ENCODE assay signal across 14 mouse cellular contexts in the genomic region with DNA sequence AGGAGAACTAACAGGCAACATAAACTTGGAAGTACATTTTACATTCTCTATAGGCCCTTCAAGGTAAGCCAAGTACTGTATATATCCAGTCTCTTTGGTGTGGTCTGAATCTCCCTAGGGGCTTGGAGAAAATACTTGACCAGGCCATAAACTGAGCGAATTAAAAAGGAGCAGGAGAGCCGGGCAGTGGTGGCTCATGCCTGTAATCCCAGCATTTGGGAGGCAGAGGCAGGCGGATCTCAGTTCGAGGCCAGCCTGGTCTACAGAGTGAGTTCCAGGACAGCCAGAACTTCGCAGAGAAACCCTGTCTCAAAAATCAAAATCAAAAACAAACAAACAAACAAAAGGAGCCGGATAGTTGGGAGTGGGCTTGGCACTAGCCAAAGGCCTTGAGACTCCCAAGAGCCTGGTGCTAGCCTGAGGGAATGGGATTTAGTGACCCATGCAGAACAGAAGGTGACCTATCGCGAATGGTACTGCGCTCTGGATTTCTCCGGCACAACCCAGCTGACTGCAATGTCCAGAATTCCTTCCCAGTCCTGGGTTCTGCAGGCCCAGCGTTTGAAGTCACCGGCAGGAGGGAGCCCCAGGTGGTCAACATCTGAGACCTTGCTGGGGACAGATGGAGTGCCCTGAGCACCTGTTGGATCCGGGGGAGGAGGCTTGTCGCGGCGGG. TPM values are rescaled to one million over a fixed set of nuclear protein-coding genes. Genes with fewer than 3 reads are reported as not detected.
DNase-seq lines count a peak whose midpoint lies in the region; ATAC-seq and TF ChIP-seq lines count a peak whose summit lies in the region.
"Had no signal": no experiment of that assay in that cellular context is flagged by ENCODE, and none has a peak within 500 bp of the region (broad histone marks: within the 10 kb centered on the region; RNA-seq: fewer than 3 reads in every experiment).

No protein-coding gene starts in this region.

- no peak overlapping the region for H3K9ac ChIP-seq in kidney, embryonic 14.5 days (ENCODE audit: low read depth, low read length)
- H3K9ac ChIP-seq in midbrain, embryonic 12.5 days (replicated peaks): no peak overlapping the region
- H3K9ac ChIP-seq in midbrain, postnatal 0 days (replicated peaks; ENCODE audit: low read length, poor library complexity, severe bottlenecking): no peak overlapping the region
- H3K9ac ChIP-seq in stomach, postnatal 0 days (ENCODE audit: low read length): no peak overlapping the region
- H3K9ac ChIP-seq: forebrain, postnatal 0 days; liver, embryonic 14.5 days had no signal

- H3K27me3 ChIP-seq in heart, embryonic 10.5 days (ENCODE audit: insufficient read depth, poor library complexity, severe bottlenecking): peaks cover 15% of the 10 kb centered on the region; the same call in 1 of the 2 replicates
- H3K27me3 ChIP-seq in kidney, adult 2 months (replicated peaks; ENCODE audit: control insufficient read depth, insufficient read depth, low read length): no peaks in the 10 kb centered on the region
- H3K27me3 ChIP-seq in kidney, embryonic 14.5 days (ENCODE audit: control insufficient read depth, insufficient read depth, low read length): no peaks in the 10 kb centered on the region
- H3K27me3 ChIP-seq in midbrain, embryonic 12.5 days: no peaks in the 10 kb centered on the region; the same call in 1 of the 2 replicates
- H3K27me3 ChIP-seq in midbrain, postnatal 0 days (ENCODE audit: insufficient read depth, low read length): 0 out of 2 replicates have a peak, but pooled peaks cover 3% of the 10 kb centered on the region
- no peaks in the 10 kb centered on the region for H3K27me3 ChIP-seq in stomach, postnatal 0 days (ENCODE audit: control insufficient read depth, insufficient read depth, low read length)

- no peaks in the 10 kb centered on the region for H3K9me3 ChIP-seq in heart, embryonic 10.5 days
- no peaks in the 10 kb centered on the region for H3K9me3 ChIP-seq in kidney, embryonic 14.5 days (ENCODE audit: control insufficient read depth, low read length)
- no peaks in the 10 kb centered on the region for H3K9me3 ChIP-seq in midbrain, embryonic 12.5 days
- H3K9me3 ChIP-seq in midbrain, postnatal 0 days (ENCODE audit: low read length): no peaks in the 10 kb centered on the region
- no peaks in the 10 kb centered on the region for H3K9me3 ChIP-seq in stomach, postnatal 0 days (ENCODE audit: control insufficient read depth, low read length)
- H3K9me3 ChIP-seq: G1E had no signal

- H3K36me3 ChIP-seq in heart, embryonic 10.5 days: no peaks in the 10 kb centered on the region
- H3K36me3 ChIP-seq in kidney, adult 2 months (ENCODE audit: control insufficient read depth, insufficient read depth, low read length): no peaks in the 10 kb centered on the region
- H3K36me3 ChIP-seq in kidney, embryonic 14.5 days (ENCODE audit: control insufficient read depth, insufficient read depth, low read length): no peaks in the 10 kb centered on the region
- no peaks in the 10 kb centered on the region for H3K36me3 ChIP-seq in midbrain, embryonic 12.5 days
- no peaks in the 10 kb centered on the region for H3K36me3 ChIP-seq in midbrain, postnatal 0 days (ENCODE audit: insufficient read depth, low read length)
- no peaks in the 10 kb centered on the region for H3K36me3 ChIP-seq in stomach, postnatal 0 days (ENCODE audit: control insufficient read depth, insufficient read depth, low read length)
- H3K36me3 ChIP-seq: G1E had no signal

- DNase-seq in heart, embryonic 10.5 days (ENCODE audit: low spot score): no peak
- no peak for DNase-seq in heart, postnatal 36 days
- peak; percentile 35 for DNase-seq in kidney, adult 2 months
- DNase-seq in midbrain, postnatal 0 days (ENCODE audit: low spot score): no peak
- no peak for DNase-seq in stomach, postnatal 0 days (ENCODE audit: low spot score)
- DNase-seq in frontal cortex, postnatal 25 days (ENCODE audit: low spot score in 2 of 2): no peak
- DNase-seq: cerebellum, adult 11-12 months; forebrain, postnatal 0 days; layer of hippocampus, adult 9-11 months had no signal

- H3K4me2 ChIP-seq in kidney, embryonic 14.5 days (replicated peaks; ENCODE audit: low read depth, low read length): no peak overlapping the region
- peak overlapping the region; percentile 12; the same call in 1 of the 2 replicates for H3K4me2 ChIP-seq in midbrain, embryonic 12.5 days (replicated peaks)
- H3K4me2 ChIP-seq in midbrain, postnatal 0 days (ENCODE audit: low read depth, low read length, poor library complexity, severe bottlenecking): no peak overlapping the region
- no peak overlapping the region for H3K4me2 ChIP-seq in stomach, postnatal 0 days (replicated peaks; ENCODE audit: low read depth)

- intact Hi-C loops in heart, postnatal 36 days (cut with DNase I): no loop called here

- no peak overlapping the region; the same call in 1 of the 2 replicates for H3K27ac ChIP-seq in heart, embryonic 10.5 days
- no peak overlapping the region for H3K27ac ChIP-seq in kidney, adult 2 months (ENCODE audit: insufficient read depth, low read depth, low read length)
- H3K27ac ChIP-seq in kidney, embryonic 14.5 days (ENCODE audit: low read depth, low read length): no peak overlapping the region
- no peak overlapping the region for H3K27ac ChIP-seq in midbrain, embryonic 12.5 days (replicated peaks)
- no peak overlapping the region for H3K27ac ChIP-seq in midbrain, postnatal 0 days (ENCODE audit: low read depth, low read length)
- no peak overlapping the region for H3K27ac ChIP-seq in stomach, postnatal 0 days (replicated peaks)

- no peak for TF ChIP-seq EP300 in stomach, postnatal 0 days (optimal IDR thresholded peaks at IDR 0.05)

- no peak for TF ChIP-seq CTCF in kidney, adult 2 months (conservative IDR thresholded peaks at IDR 0.05; ENCODE audit: insufficient read depth, insufficient read length, low read depth, low read length)
- TF ChIP-seq CTCF in midbrain, postnatal 0 days (IDR thresholded peaks at IDR 0.05): no peak
- TF ChIP-seq CTCF in stomach, postnatal 0 days (IDR thresholded peaks at IDR 0.05; ENCODE audit: low read depth): no peak

- no peak for ATAC-seq in kidney, embryonic 14.5 days (ENCODE audit: low FRiP score, low TSS enrichment)
- ATAC-seq in midbrain, embryonic 12.5 days (ENCODE audit: low FRiP score, low read depth): no peak
- ATAC-seq in midbrain, postnatal 0 days (ENCODE audit: low FRiP score): no peak
- 0 out of 2 replicates have a peak, but pooled peaks have one; percentile 15 for ATAC-seq in stomach, postnatal 0 days (ENCODE audit: low FRiP score, low TSS enrichment)
- ATAC-seq: forebrain, postnatal 0 days had no signal

- H3K4me3 ChIP-seq in heart, embryonic 10.5 days: peak overlapping the region; percentile 18; the same call in 1 of the 2 replicates
- no peak overlapping the region for H3K4me3 ChIP-seq in kidney, adult 2 months (ENCODE audit: insufficient read depth, low read depth, low read length)
- H3K4me3 ChIP-seq in kidney, embryonic 14.5 days (ENCODE audit: low read length): no peak overlapping the region
- H3K4me3 ChIP-seq in midbrain, embryonic 12.5 days: no peak overlapping the region
- H3K4me3 ChIP-seq in midbrain, postnatal 0 days (ENCODE audit: low read depth, low read length): no peak overlapping the region
- H3K4me3 ChIP-seq in stomach, postnatal 0 days (ENCODE audit: low read depth, low read length): no peak overlapping the region
- H3K4me3 ChIP-seq: myocyte had no signal

- H3K4me1 ChIP-seq in heart, embryonic 10.5 days: peaks cover 18% of the 10 kb centered on the region; the same call in 1 of the 2 replicates
- H3K4me1 ChIP-seq in kidney, adult 2 months (ENCODE audit: control insufficient read depth, insufficient read depth, low read length): 0 out of 2 replicates have a peak, but pooled peaks cover 3% of the 10 kb centered on the region
- H3K4me1 ChIP-seq in kidney, embryonic 14.5 days (ENCODE audit: control insufficient read depth, insufficient read depth, low read length): no peaks in the 10 kb centered on the region
- H3K4me1 ChIP-seq in midbrain, embryonic 12.5 days: peaks cover 20% of the 10 kb centered on the region
- no peaks in the 10 kb centered on the region for H3K4me1 ChIP-seq in midbrain, postnatal 0 days (ENCODE audit: insufficient read depth, low read length)
- no peaks in the 10 kb centered on the region for H3K4me1 ChIP-seq in stomach, postnatal 0 days (replicated peaks; ENCODE audit: control insufficient read depth, insufficient read depth)

- WGBS in heart, embryonic 10.5 days: 48% methylated on average over 16 of the region's 16 CpGs
- WGBS in kidney, adult 2 months: 42% methylated on average over 16 of the region's 16 CpGs
- 50% methylated on average over 16 of the region's 16 CpGs for WGBS in kidney, embryonic 14.5 days
- 40% methylated on average over 16 of the region's 16 CpGs for WGBS in midbrain, embryonic 12.5 days
- 46% methylated on average over 16 of the region's 16 CpGs for WGBS in midbrain, postnatal 0 days
- WGBS in stomach, postnatal 0 days: 53% methylated on average over 16 of the region's 16 CpGs

- TF ChIP-seq POLR2A in kidney, adult 2 months (IDR thresholded peaks at IDR 0.05; ENCODE audit: low read depth, low read length): no peak

RNA-seq across cellular contexts. Expression of a gene that starts 10.6 kb away (rescaled TPM):
- 6.6 and 8.1 TPM in 2 replicates for polyA plus RNA-seq in heart, embryonic 10.5 days (2016; fragmentation: Nextera tagmentation; extraction: Ambion mirVana)
- total RNA-seq in heart, postnatal 36 days (2021): under 1 TPM; 0.30 to 0.42 TPM
- 9.6 and 10.8 TPM in 2 replicates for polyA plus RNA-seq in kidney, adult 2 months (2012; rRNA removed)
- 5.3 and 8.1 TPM in 2 replicates for polyA plus RNA-seq in kidney, embryonic 14.5 days (2014; fragmentation: Nextera tagmentation; extraction: Ambion mirVana)
- polyA plus RNA-seq in midbrain, embryonic 12.5 days (2016; fragmentation: Nextera tagmentation; extraction: Ambion mirVana): 2.3 and 2.4 TPM in 2 replicates
- total RNA-seq in midbrain, postnatal 0 days (2014; rRNA removed): 14.5 and 14.9 TPM in 2 replicates
- 15.0 and 15.7 TPM in 2 replicates for polyA plus RNA-seq in midbrain, postnatal 0 days (2015; fragmentation: Nextera tagmentation; extraction: Ambion mirVana)
- 9.3 and 10.9 TPM in 2 replicates for polyA plus RNA-seq in stomach, postnatal 0 days (2015; fragmentation: Nextera tagmentation; extraction: Ambion mirVana)
- polyA plus RNA-seq: G1E, myocyte had no signal

RNA-seq across cellular contexts. Expression of a gene that starts 46.0 kb away (rescaled TPM):
- polyA plus RNA-seq in heart, embryonic 10.5 days (2016; fragmentation: Nextera tagmentation; extraction: Ambion mirVana): 345 and 518 TPM in 2 replicates
- total RNA-seq in heart, postnatal 36 days (2021): 100 to 1,000 TPM; 109 to 127 TPM
- 7.2 and 10.4 TPM in 2 replicates for polyA plus RNA-seq in kidney, adult 2 months (2012; rRNA removed)
- 491 and 510 TPM in 2 replicates for polyA plus RNA-seq in kidney, embryonic 14.5 days (2014; fragmentation: Nextera tagmentation; extraction: Ambion mirVana)
- 345 and 383 TPM in 2 replicates for polyA plus RNA-seq in midbrain, embryonic 12.5 days (2016; fragmentation: Nextera tagmentation; extraction: Ambion mirVana)
- total RNA-seq in midbrain, postnatal 0 days (2014; rRNA removed): 29.8 and 40.7 TPM in 2 replicates
- polyA plus RNA-seq in midbrain, postnatal 0 days (2015; fragmentation: Nextera tagmentation; extraction: Ambion mirVana): 185 and 209 TPM in 2 replicates
- 198 and 202 TPM in 2 replicates for polyA plus RNA-seq in stomach, postnatal 0 days (2015; fragmentation: Nextera tagmentation; extraction: Ambion mirVana)

Comparison
In these comparisons a context has a peak if more than half of its experiments do, and no peak if none do; other contexts are left out.
1. RNA of a gene that starts 46.0 kb away (polyA plus RNA-seq): 345 to 518 TPM in heart, embryonic 10.5 days, 491 to 510 TPM in kidney, embryonic 14.5 days, 345 to 383 TPM in midbrain, embryonic 12.5 days, 185 to 209 TPM in midbrain, postnatal 0 days and 198 to 202 TPM in stomach, postnatal 0 days; 7.2 to 10.4 TPM in kidney, adult 2 months; every median in the first group is over 10 times any median in the second.